Comparison of ENCODE assay signal across 10 mouse cellular contexts in genomic region chr7:144055702-144056531, GRCm38 (mm10). TPM values are rescaled to one million over a fixed set of nuclear protein-coding genes. Genes with fewer than 3 reads are reported as not detected.
DNase-seq lines count a peak whose midpoint lies in the region; ATAC-seq and TF ChIP-seq lines count a peak whose summit lies in the region.
"Had no signal": no experiment of that assay in that cellular context is flagged by ENCODE, and none has a peak within 500 bp of the region (broad histone marks: within the 10 kb centered on the region; RNA-seq: fewer than 3 reads in every experiment).

No protein-coding gene starts in this region.

- no peaks in the 10 kb centered on the region for H3K27me3 ChIP-seq in cerebellum, adult 2 months (ENCODE audit: control insufficient read depth, insufficient read depth, low read length)
- H3K27me3 ChIP-seq in midbrain, embryonic 11.5 days (ENCODE audit: control insufficient read depth, insufficient read depth, low read length), result no peaks in the 10 kb centered on the region
- no peaks in the 10 kb centered on the region for H3K27me3 ChIP-seq in midbrain, embryonic 13.5 days
- no peaks in the 10 kb centered on the region for H3K27me3 ChIP-seq in limb, embryonic 14.5 days (ENCODE audit: control insufficient read depth, insufficient read depth, low read length)
- H3K27me3 ChIP-seq: heart, embryonic 13.5 days had no signal

- no peak overlapping the region for H3K9ac ChIP-seq in midbrain, embryonic 11.5 days (ENCODE audit: low read length)
- H3K9ac ChIP-seq in midbrain, embryonic 13.5 days (replicated peaks), result no peak overlapping the region
- H3K9ac ChIP-seq in limb, embryonic 14.5 days (ENCODE audit: low read depth, low read length, severe bottlenecking), result no peak overlapping the region
- H3K9ac ChIP-seq: heart, embryonic 13.5 days had no signal

- peak; percentile 58 for TF ChIP-seq CTCF in cerebellum, adult 2 months (IDR thresholded peaks at IDR 0.05; ENCODE audit: borderline replicate concordance, insufficient read depth, low read depth, low read length)

- H3K4me3 ChIP-seq in cerebellum, adult 2 months (replicated peaks; ENCODE audit: insufficient read depth, low read depth, low read length), result no peak overlapping the region
- no peak overlapping the region for H3K4me3 ChIP-seq in midbrain, embryonic 11.5 days (ENCODE audit: low read depth, low read length)
- no peak overlapping the region for H3K4me3 ChIP-seq in midbrain, embryonic 13.5 days (replicated peaks)
- no peak overlapping the region for H3K4me3 ChIP-seq in limb, embryonic 14.5 days (replicated peaks; ENCODE audit: low read length)
- H3K4me3 ChIP-seq: heart, embryonic 13.5 days; myocyte had no signal

- no peak for TF ChIP-seq POLR2A in cerebellum, adult 2 months (IDR thresholded peaks at IDR 0.05; ENCODE audit: borderline replicate concordance, insufficient read depth, low read length)
- no peak for TF ChIP-seq POLR2A in limb, embryonic 14.5 days (IDR thresholded peaks at IDR 0.05; ENCODE audit: borderline replicate concordance, extremely low read depth, insufficient read depth, insufficient read length)

- no peaks in the 10 kb centered on the region for H3K36me3 ChIP-seq in midbrain, embryonic 11.5 days (ENCODE audit: control insufficient read depth, insufficient read depth, low read length)
- H3K36me3 ChIP-seq in midbrain, embryonic 13.5 days, result no peaks in the 10 kb centered on the region
- H3K36me3 ChIP-seq in limb, embryonic 14.5 days (ENCODE audit: control insufficient read depth, insufficient read depth, low read length), result no peaks in the 10 kb centered on the region
- H3K36me3 ChIP-seq: heart, embryonic 13.5 days had no signal

- H3K4me2 ChIP-seq in midbrain, embryonic 11.5 days, result no peak overlapping the region
- no peak overlapping the region for H3K4me2 ChIP-seq in midbrain, embryonic 13.5 days (replicated peaks)
- H3K4me2 ChIP-seq in limb, embryonic 14.5 days (replicated peaks; ENCODE audit: low read depth, low read length, severe bottlenecking), result no peak overlapping the region

- 0 out of 2 replicates have a peak, but pooled peaks have one; percentile 22 for ATAC-seq in midbrain, embryonic 11.5 days (ENCODE audit: low FRiP score)
- no peak for ATAC-seq in midbrain, embryonic 13.5 days
- ATAC-seq in limb, embryonic 14.5 days (ENCODE audit: low FRiP score, low read depth), result no peak

- no peak for DNase-seq in cerebellum, adult 2 months
- DNase-seq in cerebellum, adult 18-20 months, result no peak
- no peak for DNase-seq in midbrain, embryonic 11.5 days (ENCODE audit: low spot score, missing footprints)
- DNase-seq in embryo, embryonic 9.5 days (ENCODE audit: extremely low spot score), result peak; percentile 47
- peak; percentile 31 for DNase-seq in limb, embryonic 14.5 days (ENCODE audit: low spot score)
- no peak for DNase-seq in frontal cortex, postnatal 36 days (ENCODE audit: low spot score in 2 of 2)
- DNase-seq in T-cell, adult 2 months (ENCODE audit: low spot score), result no peak

- no peaks in the 10 kb centered on the region for H3K9me3 ChIP-seq in midbrain, embryonic 11.5 days (ENCODE audit: control insufficient read depth, low read length)
- no peaks in the 10 kb centered on the region for H3K9me3 ChIP-seq in midbrain, embryonic 13.5 days
- H3K9me3 ChIP-seq in limb, embryonic 14.5 days (ENCODE audit: control insufficient read depth, low read length), result no peaks in the 10 kb centered on the region
- H3K9me3 ChIP-seq: heart, embryonic 13.5 days had no signal

- WGBS in cerebellum, adult 2 months, result 76% methylated on average over 7 of the region's 7 CpGs
- WGBS in midbrain, embryonic 11.5 days, result 72% methylated on average over 7 of the region's 7 CpGs
- WGBS in midbrain, embryonic 13.5 days, result 74% methylated on average over 7 of the region's 7 CpGs
- WGBS in limb, embryonic 14.5 days, result 72% methylated on average over 7 of the region's 7 CpGs

- no peaks in the 10 kb centered on the region; the same call in 1 of the 2 replicates for H3K4me1 ChIP-seq in cerebellum, adult 2 months (ENCODE audit: control insufficient read depth, insufficient read depth, low read length)
- H3K4me1 ChIP-seq in midbrain, embryonic 11.5 days (ENCODE audit: control insufficient read depth, insufficient read depth, low read length), result peaks cover 4% of the 10 kb centered on the region; the same call in 1 of the 2 replicates
- H3K4me1 ChIP-seq in midbrain, embryonic 13.5 days (replicated peaks), result peaks cover 5% of the 10 kb centered on the region; the same call in 1 of the 2 replicates
- peaks cover 3% of the 10 kb centered on the region; the same call in 1 of the 2 replicates for H3K4me1 ChIP-seq in limb, embryonic 14.5 days (ENCODE audit: control insufficient read depth, insufficient read depth, low read length)

- H3K27ac ChIP-seq in cerebellum, adult 2 months (ENCODE audit: insufficient read depth, low read length), result no peak overlapping the region
- H3K27ac ChIP-seq in midbrain, embryonic 11.5 days (ENCODE audit: low read depth, low read length), result no peak overlapping the region
- H3K27ac ChIP-seq in midbrain, embryonic 13.5 days, result no peak overlapping the region
- no peak overlapping the region for H3K27ac ChIP-seq in limb, embryonic 14.5 days (replicated peaks; ENCODE audit: low read depth, low read length)

RNA-seq across cellular contexts. Expression of gene Shank2, which starts 54.2 kb away (rescaled TPM):
- polyA plus RNA-seq in cerebellum, adult 2 months (2012; rRNA removed), result 46.3 and 53.6 TPM in 2 replicates
- 2.2 and 2.5 TPM in 2 replicates for polyA plus RNA-seq in midbrain, embryonic 11.5 days (2014; fragmentation: Nextera tagmentation; extraction: Ambion mirVana)
- polyA plus RNA-seq in midbrain, embryonic 13.5 days (2015; fragmentation: Nextera tagmentation; extraction: Ambion mirVana), result 5.8 and 6.3 TPM in 2 replicates
- polyA plus RNA-seq in limb, embryonic 14.5 days (2012; rRNA removed), result 0.81 and 0.89 TPM in 2 replicates
- 0.33 and 0.59 TPM in 2 replicates for polyA plus RNA-seq in limb, embryonic 14.5 days (2014; fragmentation: Nextera tagmentation; extraction: Ambion mirVana)

Comparison
In these comparisons a context has a peak if more than half of its experiments do, and no peak if none do; other contexts are left out.
1. DNase-seq: peak in embryo, embryonic 9.5 days (single experiment) and limb, embryonic 14.5 days (single experiment); none in cerebellum, adult 2 months (0 of 2), cerebellum, adult 18-20 months (0 of 2), midbrain, embryonic 11.5 days (single experiment), frontal cortex, postnatal 36 days (0 of 2) and T-cell, adult 2 months (single experiment).